Mouse (Mus musculus): ENCODE data around the gene Twist2.

- TF ChIP-seq POLR2A (IDR thresholded peaks at IDR 0.05; ENCODE audit: control insufficient read depth in 1 of 2, insufficient read depth in 1 of 2, low read depth in 1 of 2, low read length in 2 of 2, poor library complexity in 1 of 2) (no peak), EP300 (IDR thresholded peaks at IDR 0.05; ENCODE audit: low read depth in 1 of 2, low read length in 2 of 2) (no peak), CTCF (IDR thresholded peaks at IDR 0.05 in 2 of 3, conservative IDR thresholded peaks at IDR 0.05 in 1 of 3; ENCODE audit: control insufficient read depth in 1 of 3, insufficient read depth in 1 of 3, low read depth in 2 of 3, low read length in 3 of 3, poor library complexity in 1 of 3, severe bottlenecking in 1 of 3) (no peak), GATA1 (IDR thresholded peaks at IDR 0.05; ENCODE audit: low read depth, low read length) (no peak), E2F4 (IDR thresholded peaks at IDR 0.05; ENCODE audit: borderline replicate concordance, low read depth, low read length) (no peak), ZKSCAN1 (IDR thresholded peaks at IDR 0.05; ENCODE audit: low read depth, low read length) (no peak), JUND (IDR thresholded peaks at IDR 0.05; ENCODE audit: low read depth, low read length) (no peak), BHLHE40 (IDR thresholded peaks at IDR 0.05; ENCODE audit: borderline replicate concordance, low read depth, low read length) (no peak), SIN3A (IDR thresholded peaks at IDR 0.05; ENCODE audit: low read length) (no peak), POLR2AphosphoS2 (IDR thresholded peaks at IDR 0.05; ENCODE audit: low read length) (no peak), MAX (IDR thresholded peaks at IDR 0.05; ENCODE audit: low read length) (no peak), GABPA (IDR thresholded peaks at IDR 0.05; ENCODE audit: low read depth, low read length) (no peak)
Measured at GRCm38 (mm10) chr1:91880899-91881298, 79.6 kb downstream of the Twist2 start.
